ENCODE assay signal across 7 mouse cellular contexts in genomic region chr15:82340414-82341035, GRCm38 (mm10). TPM values are rescaled to one million over a fixed set of nuclear protein-coding genes. Genes with fewer than 3 reads are reported as not detected.
A peak's percentile ranks its signal among the peaks of the same experiment; 100 is the strongest.
DNase-seq lines count a peak whose midpoint lies in the region; ATAC-seq and TF ChIP-seq lines count a peak whose summit lies in the region.

No protein-coding gene starts in this region.

- no peak for TF ChIP-seq POLR2A in thymus, adult 2 months (IDR thresholded peaks at IDR 0.05; ENCODE audit: control insufficient read depth, extremely low read depth, insufficient read depth, low read length, poor library complexity)

- no peaks in the 10 kb centered on the region for H3K27me3 ChIP-seq in thymus, adult 2 months (ENCODE audit: control insufficient read depth, insufficient read depth, low read length)
- peaks cover 20% of the 10 kb centered on the region for H3K27me3 ChIP-seq in forebrain, embryonic 13.5 days
- no peaks in the 10 kb centered on the region for H3K27me3 ChIP-seq in liver, embryonic 12.5 days (replicated peaks)

- no peak for TF ChIP-seq CTCF in thymus, adult 2 months (IDR thresholded peaks at IDR 0.05; ENCODE audit: borderline replicate concordance, control insufficient read depth, extremely low read depth, insufficient read depth, low read length, poor library complexity)

- H3K4me1 ChIP-seq in thymus, adult 2 months (replicated peaks; ENCODE audit: control insufficient read depth, insufficient read depth, low read length): peaks cover 26% of the 10 kb centered on the region
- peaks cover 28% of the 10 kb centered on the region for H3K4me1 ChIP-seq in forebrain, embryonic 13.5 days
- peaks cover 81% of the 10 kb centered on the region for H3K4me1 ChIP-seq in liver, embryonic 12.5 days

- peak overlapping the region; percentile 56 for H3K4me2 ChIP-seq in forebrain, embryonic 13.5 days
- H3K4me2 ChIP-seq in liver, embryonic 12.5 days: peak overlapping the region; percentile 94

- peak overlapping the region; percentile 49 for H3K4me3 ChIP-seq in thymus, adult 2 months (ENCODE audit: control insufficient read depth, insufficient read depth, low read length)
- H3K4me3 ChIP-seq in forebrain, embryonic 13.5 days: peak overlapping the region; percentile 33
- peak overlapping the region; percentile 78 for H3K4me3 ChIP-seq in liver, embryonic 12.5 days

- WGBS in thymus, adult 2 months: 58% methylated on average over 21 of the region's 21 CpGs
- 40% methylated on average over 21 of the region's 21 CpGs for WGBS in forebrain, embryonic 13.5 days
- 16% methylated on average over 21 of the region's 21 CpGs for WGBS in liver, embryonic 12.5 days (ENCODE audit: insufficient replicate concordance)

- H3K9ac ChIP-seq in forebrain, embryonic 13.5 days: peak overlapping the region; percentile 55
- H3K9ac ChIP-seq in liver, embryonic 12.5 days: peak overlapping the region; percentile 96

- H3K36me3 ChIP-seq in thymus, adult 2 months (ENCODE audit: control insufficient read depth, insufficient read depth, low read length): no peaks in the 10 kb centered on the region; the same call in 1 of the 2 replicates
- H3K36me3 ChIP-seq in forebrain, embryonic 13.5 days (ENCODE audit: poor library complexity, severe bottlenecking): peaks cover 5% of the 10 kb centered on the region
- peaks cover 43% of the 10 kb centered on the region for H3K36me3 ChIP-seq in liver, embryonic 12.5 days

- ATAC-seq in forebrain, embryonic 13.5 days: no peak
- no peak for ATAC-seq in liver, embryonic 12.5 days

- DNase-seq in thymus, adult 2 months: no peak
- no peak for DNase-seq in thymus, postnatal 25 days
- DNase-seq in yolk sac, embryonic 10.5 days (ENCODE audit: low spot score): peak; percentile 42
- DNase-seq in urinary bladder, postnatal 4 days (ENCODE audit: low spot score in 2 of 2): no peak
- no peak for DNase-seq in layer of hippocampus, adult 9-10 months (ENCODE audit: low spot score)

- no peaks in the 10 kb centered on the region for H3K9me3 ChIP-seq in forebrain, embryonic 13.5 days (replicated peaks)
- no peaks in the 10 kb centered on the region for H3K9me3 ChIP-seq in liver, embryonic 12.5 days (replicated peaks)

- no peak overlapping the region for H3K27ac ChIP-seq in thymus, adult 2 months (ENCODE audit: control insufficient read depth, insufficient read depth, low read length)
- H3K27ac ChIP-seq in forebrain, embryonic 13.5 days: no peak overlapping the region
- peak overlapping the region; percentile 100 for H3K27ac ChIP-seq in liver, embryonic 12.5 days

RNA-seq across cellular contexts. Expression of gene Smdt1, which starts 1.8 kb away (rescaled TPM):
- polyA plus RNA-seq in thymus, adult 2 months (2012; rRNA removed): 218 and 230 TPM in 2 replicates
- polyA plus RNA-seq in forebrain, embryonic 13.5 days (2015; fragmentation: Nextera tagmentation; extraction: Ambion mirVana): 303 and 321 TPM in 2 replicates
- 193 and 196 TPM in 2 replicates for polyA plus RNA-seq in liver, embryonic 12.5 days (2016; fragmentation: Nextera tagmentation; extraction: Ambion mirVana)

RNA-seq across cellular contexts. Expression of gene Pheta2, which starts 1.8 kb away (rescaled TPM):
- 1.7 and 2.3 TPM in 2 replicates for polyA plus RNA-seq in thymus, adult 2 months (2012; rRNA removed)
- polyA plus RNA-seq in forebrain, embryonic 13.5 days (2015; fragmentation: Nextera tagmentation; extraction: Ambion mirVana): 1.3 and 1.8 TPM in 2 replicates
- polyA plus RNA-seq in liver, embryonic 12.5 days (2016; fragmentation: Nextera tagmentation; extraction: Ambion mirVana): 39.1 and 42.8 TPM in 2 replicates

RNA-seq across cellular contexts. Expression of gene Naga, which starts 1.8 kb away (rescaled TPM):
- polyA plus RNA-seq in thymus, adult 2 months (2012; rRNA removed): 118 and 150 TPM in 2 replicates
- polyA plus RNA-seq in forebrain, embryonic 13.5 days (2015; fragmentation: Nextera tagmentation; extraction: Ambion mirVana): 19.4 and 25.2 TPM in 2 replicates
- polyA plus RNA-seq in liver, embryonic 12.5 days (2016; fragmentation: Nextera tagmentation; extraction: Ambion mirVana): 36.5 and 40.8 TPM in 2 replicates

RNA-seq across cellular contexts. Expression of gene Ndufa6, which starts 13.6 kb away (rescaled TPM):
- polyA plus RNA-seq in thymus, adult 2 months (2012; rRNA removed): 227 and 278 TPM in 2 replicates
- polyA plus RNA-seq in forebrain, embryonic 13.5 days (2015; fragmentation: Nextera tagmentation; extraction: Ambion mirVana): 318 and 358 TPM in 2 replicates
- polyA plus RNA-seq in liver, embryonic 12.5 days (2016; fragmentation: Nextera tagmentation; extraction: Ambion mirVana): 368 and 383 TPM in 2 replicates

RNA-seq across cellular contexts. Expression of gene Cyp2d22, which starts 39.5 kb away (rescaled TPM):
- polyA plus RNA-seq in thymus, adult 2 months (2012; rRNA removed): 12.6 and 15.7 TPM in 2 replicates
- 1.6 and 1.7 TPM in 2 replicates for polyA plus RNA-seq in forebrain, embryonic 13.5 days (2015; fragmentation: Nextera tagmentation; extraction: Ambion mirVana)
- polyA plus RNA-seq in liver, embryonic 12.5 days (2016; fragmentation: Nextera tagmentation; extraction: Ambion mirVana): 8.0 and 8.1 TPM in 2 replicates

Comparison
In these comparisons a context has a peak if more than half of its experiments do, and no peak if none do; other contexts are left out.
1. RNA of gene Pheta2, which starts 1.8 kb away (polyA plus RNA-seq): 39.1 to 42.8 TPM in liver, embryonic 12.5 days; 1.7 to 2.3 TPM in thymus, adult 2 months and 1.3 to 1.8 TPM in forebrain, embryonic 13.5 days; every median in the first group is over 10 times any median in the second.
2. Peak in every context shown above with its lines, with median percentiles within 50 percentile points of each other: H3K4me3 ChIP-seq.